Mouse (Mus musculus) spleen, postnatal 36 days (tissue): ENCODE measurements around the gene Ntn5.
"Not testable (repeated sequence)": the region's sequence is repeated elsewhere in the genome, so short reads cannot be mapped to it uniquely, and the experiment has no call there.

ENCODE experiments used
- DNase-seq, 2 experiments: peaks; one replicate each; pipeline ENCODE4 v3.0.0; 2022; ENCODE audit warnings: low spot score in 2 of 2, mixed read lengths in 1 of 2

The Ntn5 gene

GRCm38 (mm10) chr7:45660746-45661478 is 22.9 kb upstream of the Ntn5 start:
- DNase-seq = no peak

DNA sequence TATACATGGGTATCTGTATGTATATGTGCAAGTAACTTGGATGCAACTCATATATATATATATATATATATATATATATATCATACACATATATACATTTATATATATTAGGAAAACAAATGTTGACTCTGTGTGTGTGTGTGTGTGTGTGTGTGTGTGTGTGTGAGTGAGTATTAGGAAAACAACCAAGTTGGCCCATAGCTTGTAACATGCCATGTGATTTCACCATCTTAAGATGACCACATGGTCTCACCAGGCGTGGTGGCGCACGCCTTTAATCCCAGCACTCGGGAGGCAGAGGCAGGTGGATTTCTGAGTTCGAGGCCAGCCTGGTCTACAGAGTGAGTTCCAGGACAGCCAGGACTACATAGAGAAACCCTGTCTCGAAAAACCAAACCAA is 22.1 kb upstream of the Ntn5 start:
- DNase-seq = not testable (repeated sequence)

GRCm38 (mm10) chr7:45665303-45666138 is 18.3 kb upstream of the Ntn5 start:
- no peak for DNase-seq

GRCm38 (mm10) chr7:45666161-45666560 is 17.7 kb upstream of the Ntn5 start, which contains the start of gene Fut2:
TSS of gene Fut2 (minus strand) at chr7:45666394.
- DNase-seq = no peak

DNA sequence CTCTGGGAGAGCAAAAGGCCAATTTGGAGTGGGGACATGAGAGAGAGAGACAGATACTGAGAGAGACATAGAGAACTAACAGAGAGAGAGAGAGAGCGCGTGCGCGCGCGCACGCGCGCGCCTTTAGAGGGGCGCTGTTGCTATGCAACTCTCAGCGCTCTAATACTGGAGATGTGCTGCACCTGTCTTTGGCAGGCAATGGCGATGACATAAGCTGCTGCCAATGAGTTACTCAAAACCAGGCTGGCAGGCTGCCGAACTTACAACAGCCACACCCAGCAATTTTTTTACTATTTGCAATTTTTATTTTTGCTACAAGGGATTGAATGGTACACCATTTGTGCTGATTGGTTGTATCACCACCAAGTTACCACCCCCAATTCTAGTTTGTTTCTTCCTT is 16.1 kb upstream of the Ntn5 start:
- no peak for DNase-seq

- no peak for DNase-seq
Measured at GRCm38 (mm10) chr7:45668921-45669320, 14.9 kb upstream of the Ntn5 start.

- no peak for DNase-seq
Measured at GRCm38 (mm10) chr7:45677627-45678295, 6.1 kb upstream of the Ntn5 start.

GRCm38 (mm10) chr7:45678513-45678912 is 5.3 kb upstream of the Ntn5 start:
- no peak for DNase-seq

DNA sequence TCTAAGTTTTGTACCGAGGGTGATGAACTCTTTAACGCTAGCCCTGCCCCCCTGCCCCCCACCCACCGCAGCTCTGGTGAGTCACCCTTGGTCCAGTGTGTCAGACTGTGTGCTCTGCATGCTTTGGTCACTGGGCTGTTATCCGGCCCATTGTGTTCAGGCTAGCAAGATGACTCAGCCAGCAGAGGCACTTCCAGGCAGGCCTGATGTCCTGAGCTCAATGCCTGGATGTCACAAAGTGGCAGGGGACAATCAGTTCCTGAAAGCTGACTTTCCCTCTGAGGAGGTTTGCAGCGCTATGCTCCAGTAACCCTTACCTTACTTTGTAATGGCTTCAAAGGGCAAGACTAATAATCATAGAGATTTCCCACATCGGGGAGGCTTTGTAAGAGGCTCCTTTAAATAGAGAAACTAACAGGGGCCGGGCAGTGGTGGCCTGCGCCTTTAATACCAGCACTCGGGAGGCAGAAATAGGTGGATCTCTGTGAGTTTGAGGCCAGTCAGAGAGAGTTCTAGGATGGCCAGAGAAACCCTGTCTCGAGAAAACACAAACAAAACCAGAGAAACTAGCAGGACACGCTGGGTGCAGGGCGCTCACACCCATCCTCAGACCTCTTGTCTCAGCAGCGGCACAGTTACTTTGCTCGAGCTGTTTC is 3.7 kb upstream of the Ntn5 start:
- DNase-seq = no peak

- DNase-seq = peak; percentile 76 to 79
Measured at GRCm38 (mm10) chr7:45681046-45681736, 2.6 kb upstream of the Ntn5 start.

GRCm38 (mm10) chr7:45682144-45683126 is 1.4 kb upstream of the Ntn5 start:
- peak; percentile 75 to 82 for DNase-seq

- DNase-seq = no peak
Measured at GRCm38 (mm10) chr7:45685811-45686210, 2.0 kb downstream of the Ntn5 start.

- DNase-seq = no peak
Measured at GRCm38 (mm10) chr7:45686841-45687240, 3.0 kb downstream of the Ntn5 start.

DNA sequence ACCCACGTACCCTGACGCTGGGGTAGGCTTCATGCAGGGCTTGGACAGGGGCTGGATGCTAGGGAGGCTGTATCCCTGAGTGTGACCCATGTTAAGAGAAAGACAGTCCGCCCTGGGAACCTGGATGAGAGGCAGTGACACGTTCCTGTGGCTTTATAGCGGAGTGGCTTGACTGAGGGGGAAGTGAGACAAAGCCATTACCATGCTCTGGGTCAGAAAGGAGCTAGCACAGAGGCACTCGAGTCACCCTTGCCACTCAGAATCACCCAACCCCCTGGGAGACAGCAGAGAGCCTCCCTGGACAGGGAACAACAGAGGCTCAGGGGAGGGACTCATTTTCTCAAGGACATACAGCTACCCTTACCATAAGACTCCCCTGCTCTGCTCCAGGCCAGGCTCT is 5.3 kb downstream of the Ntn5 start:
- DNase-seq = no peak

GRCm38 (mm10) chr7:45689800-45690199 is 6.0 kb downstream of the Ntn5 start:
- DNase-seq = no peak

DNA sequence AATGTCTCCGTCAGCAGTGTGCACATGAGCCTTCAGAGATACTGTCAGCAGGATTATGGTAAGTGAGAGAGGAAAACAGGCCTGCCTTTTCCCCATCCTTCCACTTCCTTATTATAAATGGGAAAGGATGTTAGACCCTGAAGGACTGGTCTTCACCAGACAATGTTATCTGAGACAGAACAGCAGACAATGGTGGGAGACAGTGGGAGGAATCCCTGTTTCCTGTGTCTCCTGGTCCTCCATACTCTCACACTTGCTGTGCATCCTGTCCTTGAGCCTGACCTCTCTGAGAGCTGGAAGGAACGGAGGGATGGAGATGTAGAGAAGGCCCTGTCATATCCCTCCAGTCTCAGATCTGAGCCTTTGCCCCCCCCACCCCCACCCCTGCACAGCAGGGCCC is 8.5 kb downstream of the Ntn5 start:
- DNase-seq = no peak

- DNase-seq = no peak
Measured at GRCm38 (mm10) chr7:45693921-45694591, 10.2 kb downstream of the Ntn5 start, which contains the start of gene Sec1. TSS of gene Sec1 (minus strand) at chr7:45694402.

DNA sequence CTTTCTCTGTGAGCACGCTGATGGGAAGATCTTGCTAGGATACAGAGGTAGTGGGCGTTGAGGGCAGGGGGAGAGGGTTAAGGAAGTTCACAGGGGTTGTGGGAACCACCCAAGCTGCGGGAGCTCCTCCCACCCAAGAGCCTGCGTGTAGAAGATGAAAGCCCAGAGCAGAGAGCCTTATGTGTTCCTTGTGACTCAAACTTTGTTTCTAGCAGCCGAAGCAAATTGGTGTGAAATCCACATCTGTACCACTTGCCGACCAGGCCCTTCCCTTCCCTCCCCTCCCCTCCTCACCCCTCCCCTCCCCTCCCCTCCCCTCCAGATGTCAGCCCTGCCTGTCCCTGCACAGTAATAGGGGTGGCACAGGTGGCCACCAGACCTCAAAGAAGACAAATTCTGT is 11.3 kb downstream of the Ntn5 start:
- DNase-seq = peak in 1 of 2 experiments; percentile 8

DNA sequence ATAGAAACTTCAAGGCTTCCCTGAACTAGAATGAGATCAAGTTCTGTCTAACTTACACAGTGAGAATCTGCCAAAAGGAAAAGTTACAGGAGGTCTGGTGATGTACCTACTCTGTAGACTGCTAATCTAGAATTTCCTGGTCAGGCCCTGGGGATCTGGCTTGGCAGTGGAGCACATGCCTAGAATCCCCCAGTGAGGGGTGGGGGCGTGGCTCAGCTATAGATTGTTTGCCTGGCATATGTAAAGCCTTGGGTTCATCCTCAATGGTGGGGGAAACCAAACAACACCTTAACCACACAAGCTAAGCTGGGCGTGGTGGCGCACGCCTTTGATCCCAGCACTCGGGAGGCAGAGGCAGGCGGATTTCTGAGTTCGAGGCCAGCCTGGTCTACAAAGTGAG is 14.1 kb downstream of the Ntn5 start:
- no peak for DNase-seq
